Mouse (Mus musculus) hindbrain, embryonic 16.5 days (tissue): ENCODE results near the gene Mtmr12. TPM values are rescaled to one million over a fixed set of nuclear protein-coding genes. Genes with fewer than 3 reads are reported as not detected.
A peak's percentile ranks its signal among the peaks of the same experiment; 100 is the strongest.
"Not testable (repeated sequence)": the region's sequence is repeated elsewhere in the genome, so short reads cannot be mapped to it uniquely, and the experiment has no call there.

Experiments
- ATAC-seq: fragments of 200-750 bp; cut with Nextera tagmentation; 2 replicates; pipeline ENCODE4 v1.8.0; 2017; ENCODE audit warnings: moderate TSS enrichment, moderate library complexity
- H3K27ac ChIP-seq: fragments of 300-500 bp; sonication (generic); 2 replicates; pipeline ENCODE4 v1.5.1; 2014; ENCODE audit warnings: low read depth, mild to moderate bottlenecking, control low read depth, low read length, moderate library complexity
- H3K27me3 ChIP-seq: fragments of 300-500 bp; sonication (generic); replicated peaks from 2 replicates; pipeline ENCODE4 v1.6.1; 2014; ENCODE audit warnings: low read length; ENCODE audit not compliant: control insufficient read depth, insufficient read depth
- H3K36me3 ChIP-seq: fragments of 300-500 bp; sonication (generic); 2 replicates; pipeline ENCODE4 v1.6.1; 2014; ENCODE audit warnings: mild to moderate bottlenecking, low read length, moderate library complexity, mixed read lengths; ENCODE audit not compliant: control insufficient read depth, insufficient read depth
- H3K4me1 ChIP-seq: fragments of 300-500 bp; sonication (generic); 2 replicates; pipeline ENCODE4 v1.6.1; 2014; ENCODE audit warnings: low read depth, low read length; ENCODE audit not compliant: control insufficient read depth, insufficient read depth
- H3K4me2 ChIP-seq: fragments of 300-500 bp; sonication (generic); 2 replicates; pipeline ENCODE4 v1.6.1; 2014; ENCODE audit warnings: mild to moderate bottlenecking, low read length, control low read depth, moderate library complexity
- H3K4me3 ChIP-seq: fragments of 300-500 bp; sonication (generic); 2 replicates; pipeline ENCODE4 v1.5.1; 2014; ENCODE audit warnings: mild to moderate bottlenecking, low read length, control low read depth, moderate library complexity
- H3K9ac ChIP-seq: fragments of 300-500 bp; sonication (generic); 2 replicates; pipeline ENCODE4 v1.6.1; 2014; ENCODE audit warnings: low read depth, mild to moderate bottlenecking, control low read depth, low read length, moderate library complexity
- H3K9me3 ChIP-seq: fragments of 300-500 bp; sonication (generic); 2 replicates; pipeline ENCODE4 v1.6.1; 2014; ENCODE audit warnings: mild to moderate bottlenecking, low read length, moderate library complexity; ENCODE audit not compliant: control insufficient read depth
- WGBS: fragments of 180-500 bp; shearing (Covaris S2); extraction: QIAGEN DNeasy Blood & Tissue Kit; methylation state at CpG from one replicate; pipeline ENCODE4 v1.1.7; 2014; 5-methylcytosine and 5-hydroxymethylcytosine counted together
- polyA plus RNA-seq: library from polyadenylated mRNA; unstranded; fragments of >200 nt; fragmentation: Nextera tagmentation; extraction: Ambion mirVana; gene quantifications from 2 replicates; pipeline ENCODE4 v1.2.1, GENCODE M21; 2015

Mtmr12 gene
- polyA plus RNA-seq, result 7.1 and 9.1 TPM in 2 replicates

DNA sequence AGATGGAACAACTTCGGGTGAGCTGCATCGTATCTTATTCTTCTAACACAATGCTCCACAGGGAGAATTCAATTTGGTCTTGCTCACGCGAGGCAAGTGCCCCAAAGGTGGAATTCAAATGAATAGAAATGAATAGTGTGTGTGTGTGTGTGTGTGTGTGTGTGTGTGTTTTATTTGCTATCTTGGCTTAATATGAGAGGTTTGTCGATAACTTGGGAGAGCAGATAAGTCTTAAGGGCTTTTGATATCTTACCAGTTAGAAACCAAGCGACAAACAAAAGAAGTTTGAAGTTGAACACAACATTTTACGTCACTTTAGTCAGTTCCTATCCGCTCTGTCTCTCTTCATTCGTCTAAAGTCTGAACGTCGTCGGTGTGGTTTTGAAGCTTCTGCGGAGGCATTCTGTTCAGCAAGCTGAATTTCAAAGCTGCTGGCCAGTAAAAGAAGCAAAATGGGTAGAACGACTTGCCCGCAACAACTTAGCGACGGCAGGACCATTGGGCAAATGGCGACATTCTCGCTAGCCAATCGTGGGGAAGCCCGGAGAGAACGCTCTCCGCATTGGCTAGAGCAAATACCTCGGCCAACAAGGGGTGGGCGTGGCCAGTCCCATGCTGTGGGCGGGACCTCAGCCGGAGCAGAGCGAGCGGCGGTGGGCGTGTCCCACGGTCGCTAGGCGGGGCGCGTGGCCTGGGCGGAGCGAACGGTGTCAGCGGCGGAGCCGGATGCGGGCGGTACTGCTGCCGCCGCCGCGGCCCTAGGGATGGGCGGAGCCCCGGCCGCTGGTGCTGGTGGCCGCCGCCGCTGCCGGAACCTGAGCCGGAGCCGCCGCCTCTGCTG lies at the start of gene Mtmr12:
Gene Mtmr12, plus strand, starts transcription at position 710 of the 841 bp plus-strand sequence.
- H3K27me3 ChIP-seq, result 0 out of 2 replicates have a peak, but pooled peaks cover 2% of the 10 kb centered on the region
- peak within 1 kb of the TSS; percentile 73 for H3K4me2 ChIP-seq
- H3K9me3 ChIP-seq, result no peaks in the 10 kb centered on the region
- H3K36me3 ChIP-seq, result no peaks in the 10 kb centered on the region
- ATAC-seq, result peak; percentile 97
- WGBS, result 0% methylated on average over 42 of the region's 58 CpGs
- H3K4me1 ChIP-seq, result peaks cover 22% of the 10 kb centered on the region
- H3K9ac ChIP-seq, result peak within 1 kb of the TSS; percentile 98
- peak within 1 kb of the TSS; percentile 93 for H3K27ac ChIP-seq
- peak within 1 kb of the TSS; percentile 97 for H3K4me3 ChIP-seq

DNA sequence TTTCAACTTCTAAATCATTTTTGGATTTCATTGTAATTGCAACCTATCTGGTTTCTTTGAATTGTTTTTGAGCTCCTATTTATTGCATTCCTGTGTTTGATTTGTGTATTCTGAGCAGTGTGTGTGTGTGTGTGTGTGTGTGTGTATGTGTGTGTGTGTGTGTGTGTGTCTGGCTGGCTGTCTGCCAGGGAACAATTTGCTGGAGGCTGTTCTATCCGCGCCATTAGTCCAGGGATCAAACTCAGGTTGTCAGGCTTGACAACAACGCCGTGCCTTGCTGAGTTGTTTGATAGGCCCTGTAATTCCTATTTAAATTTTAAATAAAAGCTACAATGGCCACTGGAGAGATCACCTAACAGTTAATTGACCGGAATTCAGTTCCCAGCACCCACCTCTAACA lies 26.7 kb upstream of the Mtmr12 start:
- H3K27me3 ChIP-seq, result no peaks in the 10 kb centered on the region
- no peak for ATAC-seq
- no peak overlapping the region for H3K4me3 ChIP-seq
- no peaks in the 10 kb centered on the region for H3K9me3 ChIP-seq
- H3K36me3 ChIP-seq, result peaks cover 16% of the 10 kb centered on the region
- H3K9ac ChIP-seq, result no peak overlapping the region
- no peaks in the 10 kb centered on the region for H3K4me1 ChIP-seq
- H3K27ac ChIP-seq, result no peak overlapping the region
- 46% methylated on average over 5 of the region's 5 CpGs for WGBS
- H3K4me2 ChIP-seq, result no peak overlapping the region

DNA sequence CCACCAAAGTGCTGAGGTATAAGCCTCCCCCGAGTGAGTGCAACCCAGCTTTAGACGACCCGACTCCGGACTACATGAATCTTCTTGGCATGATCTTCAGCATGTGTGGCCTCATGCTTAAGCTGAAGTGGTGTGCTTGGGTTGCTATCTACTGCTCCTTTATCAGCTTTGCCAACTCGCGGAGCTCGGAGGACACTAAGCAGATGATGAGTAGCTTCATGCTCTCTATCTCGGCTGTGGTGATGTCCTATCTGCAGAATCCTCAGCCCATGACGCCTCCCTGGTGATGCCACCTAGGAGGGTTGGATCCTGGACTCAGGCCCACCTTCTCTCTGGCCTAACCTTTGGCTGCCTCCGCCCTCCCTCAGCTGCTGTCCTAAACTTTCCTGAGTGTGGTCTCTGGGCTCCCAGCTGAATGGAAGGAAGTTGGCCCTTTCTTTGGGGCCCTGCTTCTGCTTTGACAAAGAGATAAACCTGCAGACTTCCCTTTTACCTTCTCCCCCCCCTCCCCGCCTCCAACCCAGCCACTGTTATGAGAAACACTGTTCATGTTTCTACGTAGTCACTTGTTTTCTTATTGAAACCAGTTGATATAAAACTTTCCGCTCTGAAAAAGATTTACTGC lies 23.5 kb upstream of the Mtmr12 start:
- not testable (repeated sequence) for H3K9me3 ChIP-seq, H3K27ac ChIP-seq, H3K36me3 ChIP-seq, ATAC-seq, H3K27me3 ChIP-seq, H3K4me3 ChIP-seq, H3K4me2 ChIP-seq, H3K9ac ChIP-seq, H3K4me1 ChIP-seq
- 93% methylated on average over 12 of the region's 13 CpGs for WGBS

DNA sequence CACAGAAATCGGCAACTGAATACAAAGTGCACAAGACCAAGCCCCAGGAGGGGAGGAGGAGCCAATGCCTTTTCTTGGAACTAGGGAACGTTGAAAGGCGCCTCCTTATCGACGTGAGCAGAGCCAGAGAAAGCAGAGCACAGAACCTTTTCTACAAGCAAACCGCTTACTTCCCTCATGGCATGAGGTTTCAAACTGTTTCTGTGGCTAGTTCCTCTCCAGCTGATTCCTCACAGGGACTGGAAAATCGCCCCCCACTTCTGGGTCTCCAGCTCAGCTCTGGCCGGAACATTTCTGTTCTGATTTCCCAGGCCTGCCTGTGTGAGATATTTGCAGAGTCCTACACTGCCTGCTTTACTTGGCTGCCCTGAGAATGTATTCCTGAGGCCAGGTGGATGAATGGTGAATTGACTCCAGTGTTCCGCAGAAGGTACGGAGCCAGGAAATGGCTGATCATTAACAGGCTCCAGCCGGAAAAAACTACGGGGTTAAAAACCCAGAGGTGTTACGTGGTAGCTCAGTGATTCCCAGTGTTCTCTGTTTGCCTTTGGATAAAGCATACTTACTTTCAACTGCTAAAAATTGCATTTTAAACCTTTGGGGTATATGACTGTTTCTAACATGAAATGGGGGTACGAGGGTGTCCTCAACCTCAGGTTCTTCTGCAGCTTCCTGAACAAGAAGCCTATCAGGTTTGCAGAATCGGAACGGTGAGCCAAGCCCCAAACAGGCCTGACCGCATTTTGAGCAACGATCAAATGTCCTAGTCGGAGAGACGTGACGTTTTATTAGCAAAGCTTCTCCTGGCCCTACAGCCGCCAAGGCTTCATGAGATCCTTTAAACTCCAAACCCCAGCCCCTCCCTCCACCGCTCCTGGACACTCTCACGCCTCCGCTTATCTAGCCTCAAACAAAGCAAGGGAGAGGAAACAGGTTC lies 10.7 kb upstream of the Mtmr12 start:
- Histone ChIP-seq H3K9ac (no peak overlapping the region), H3K4me1 (no peaks in the 10 kb centered on the region), H3K4me3 (no peak overlapping the region), H3K4me2 (no peak overlapping the region), H3K9me3 (no peaks in the 10 kb centered on the region), H3K27me3 (no peaks in the 10 kb centered on the region), H3K27ac (no peak overlapping the region), H3K36me3 (no peaks in the 10 kb centered on the region; the same call in 1 of the 2 replicates)
- WGBS, result 66% methylated on average over 25 of the region's 25 CpGs
- no peak for ATAC-seq

DNA sequence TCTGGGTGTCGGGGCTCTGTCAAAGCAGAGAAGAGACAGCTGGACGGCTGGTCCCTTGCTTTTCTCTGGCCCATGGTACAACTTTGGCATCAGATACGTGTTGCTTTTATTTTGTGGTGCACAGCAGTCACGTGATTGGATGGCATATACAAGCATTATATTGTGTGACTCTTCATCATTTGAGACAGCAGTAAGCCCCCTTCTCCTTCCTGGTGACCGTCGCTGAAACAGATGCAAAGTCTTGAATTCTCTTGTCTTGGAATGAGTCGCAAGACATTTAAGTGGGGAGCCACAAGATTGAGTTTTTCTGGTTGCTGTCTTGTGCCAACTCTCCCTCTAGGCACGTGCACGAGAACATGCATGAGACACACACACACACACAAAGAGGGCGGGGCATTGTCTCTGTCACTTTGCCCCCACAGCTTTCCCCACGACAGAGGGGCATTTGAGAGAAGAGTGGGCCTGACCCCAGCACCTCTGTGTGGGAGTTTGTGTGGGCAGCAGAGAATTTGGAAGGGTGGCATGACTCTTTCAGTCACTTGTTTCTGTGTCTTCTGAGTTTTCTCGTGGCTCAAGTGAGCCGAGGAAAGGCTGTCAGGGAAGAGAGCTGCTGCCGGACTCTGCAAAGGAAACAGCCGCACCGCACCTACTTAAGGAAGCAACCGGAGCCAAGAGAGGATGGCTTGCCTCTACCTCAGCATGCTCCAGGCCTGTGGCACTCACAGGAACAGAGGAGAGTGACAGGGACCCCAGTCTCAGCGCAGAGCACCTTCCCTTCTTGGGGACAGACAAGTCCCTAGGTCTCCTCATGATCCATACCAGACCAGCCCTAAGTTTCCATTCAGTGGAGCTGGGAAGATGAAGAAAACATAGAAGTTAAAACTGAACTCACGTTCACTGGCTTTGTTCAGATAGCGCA lies 9.8 kb upstream of the Mtmr12 start:
- no peaks in the 10 kb centered on the region for H3K4me1 ChIP-seq

DNA sequence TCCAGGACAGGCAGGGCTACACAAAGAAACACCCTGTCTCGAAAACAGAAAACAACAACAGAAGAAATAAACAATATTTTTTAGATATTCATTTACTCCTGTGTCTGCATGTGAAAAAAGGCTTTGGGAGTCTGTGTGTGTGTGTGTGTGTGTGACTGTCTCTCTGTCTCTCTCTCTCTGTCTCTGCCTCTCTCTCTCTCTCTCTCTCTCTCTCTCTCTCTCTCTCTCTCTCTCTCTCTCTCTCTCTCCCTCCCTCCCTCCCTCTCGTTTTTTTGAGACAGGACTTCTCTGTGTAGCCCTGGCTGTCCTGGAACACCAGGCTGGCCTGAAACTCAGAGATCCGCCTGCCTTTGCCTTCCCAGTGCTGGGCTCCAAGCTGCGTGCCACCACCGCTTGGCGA lies 8.9 kb upstream of the Mtmr12 start:
- H3K4me3 ChIP-seq, result no peak overlapping the region
- H3K9me3 ChIP-seq, result no peaks in the 10 kb centered on the region
- no peaks in the 10 kb centered on the region for H3K36me3 ChIP-seq
- no peaks in the 10 kb centered on the region for H3K27me3 ChIP-seq
- H3K4me2 ChIP-seq, result no peak overlapping the region
- no peak overlapping the region for H3K9ac ChIP-seq
- WGBS, result 76% methylated on average over 6 of the region's 6 CpGs
- no peaks in the 10 kb centered on the region for H3K4me1 ChIP-seq
- no peak overlapping the region for H3K27ac ChIP-seq
- ATAC-seq, result 0 out of 2 replicates have a peak, but pooled peaks have one; percentile 3

More for the DNA sequence above, 9.8 kb upstream of the Mtmr12 start:
- Histone ChIP-seq H3K9me3 (no peaks in the 10 kb centered on the region), H3K9ac (no peak overlapping the region; the same call in 1 of the 2 replicates), H3K4me3 (no peak overlapping the region), H3K4me2 (no peak overlapping the region), H3K36me3 (no peaks in the 10 kb centered on the region; the same call in 1 of the 2 replicates), H3K27ac (no peak overlapping the region), H3K27me3 (no peaks in the 10 kb centered on the region)
- WGBS, result 76% methylated on average over 20 of the region's 20 CpGs
- no peak for ATAC-seq

DNA sequence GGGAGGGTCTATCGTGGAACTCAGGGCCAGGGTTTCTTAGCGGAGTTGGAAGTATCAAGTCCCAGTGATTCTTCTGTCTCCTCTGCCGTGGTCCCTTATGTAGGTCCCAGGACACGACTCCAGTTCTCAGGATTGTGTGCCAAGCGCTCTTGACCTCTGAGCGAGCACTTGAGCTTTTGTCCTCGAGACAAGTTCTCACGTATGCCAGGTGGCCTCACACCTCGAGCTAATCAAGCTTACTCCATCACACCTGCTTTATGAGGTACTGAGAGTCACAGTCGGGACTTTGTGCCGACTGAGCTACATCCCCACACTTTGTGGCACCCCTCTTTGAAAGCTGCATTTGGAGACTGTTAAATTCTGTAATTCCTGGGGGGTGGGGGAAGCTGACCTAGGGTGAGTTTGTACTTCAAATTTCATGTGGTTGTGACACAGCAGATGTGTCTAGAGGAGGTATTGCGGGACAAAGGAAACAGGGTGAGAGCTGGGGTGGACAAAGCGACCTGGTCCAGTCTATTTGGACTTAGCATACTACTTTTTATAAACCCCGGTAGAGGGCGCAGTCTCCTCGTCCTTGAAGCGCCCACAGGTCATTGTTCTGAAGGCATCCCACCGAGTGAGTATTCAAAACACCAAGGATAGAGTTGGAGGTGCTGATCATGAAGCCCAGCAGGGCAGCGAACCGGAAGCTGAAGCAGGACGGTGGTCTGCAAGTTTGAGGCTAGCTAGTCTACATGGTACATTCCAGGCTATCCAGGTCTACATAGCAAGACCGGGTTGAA lies 8.2 kb upstream of the Mtmr12 start:
- Histone ChIP-seq H3K36me3 (no peaks in the 10 kb centered on the region), H3K4me2 (no peak overlapping the region; the same call in 1 of the 2 replicates), H3K4me3 (no peak overlapping the region), H3K27ac (no peak overlapping the region), H3K9me3 (no peaks in the 10 kb centered on the region), H3K9ac (no peak overlapping the region), H3K4me1 (no peaks in the 10 kb centered on the region), H3K27me3 (no peaks in the 10 kb centered on the region)
- 37% methylated on average over 22 of the region's 22 CpGs for WGBS
- peak; percentile 80 for ATAC-seq
